Mouse (Mus musculus) adrenal gland, adult 18-20 months (tissue): ENCODE data around the gene Scn8a. TPM values are rescaled to one million over a fixed set of nuclear protein-coding genes. Genes with fewer than 3 reads are reported as not detected.

ENCODE experiments used
- DNase-seq, 2 experiments: peaks; one replicate each; pipeline ENCODE4 v3.0.0; 2021 to 2022; ENCODE audit warnings: low spot score in 2 of 2
- total RNA-seq, 2 experiments: library from RNA; stranded (reverse); gene quantifications; 1 replicate in 1 of 2; 2 replicates in 1 of 2; pipeline ENCODE4 v1.2.3; 2021

Gene Scn8a
- total RNA-seq, 2 experiments from 2014 or later = 2.8 to 3.6 TPM

GRCm38 (mm10) chr15:101066920-101067696 is 197.4 kb downstream of the Scn8a start:
- no peak for DNase-seq

GRCm38 (mm10) chr15:101068029-101068428 is 198.4 kb downstream of the Scn8a start:
- DNase-seq = no peak

- no peak for DNase-seq
Observed at GRCm38 (mm10) chr15:101068671-101069070, 199.0 kb downstream of the Scn8a start.

- DNase-seq = no peak
Observed at GRCm38 (mm10) chr15:101069641-101070190, 200.1 kb downstream of the Scn8a start.

GRCm38 (mm10) chr15:101070762-101071161 is 201.1 kb downstream of the Scn8a start:
- no peak for DNase-seq

- DNase-seq = no peak
Observed at GRCm38 (mm10) chr15:101072736-101073135, 203.1 kb downstream of the Scn8a start.

GRCm38 (mm10) chr15:101074067-101074466 is 204.4 kb downstream of the Scn8a start:
- DNase-seq = no peak

GRCm38 (mm10) chr15:101075150-101075549 is 205.5 kb downstream of the Scn8a start:
- no peak for DNase-seq

- DNase-seq = no peak
Observed at GRCm38 (mm10) chr15:101075656-101076055, 206.0 kb downstream of the Scn8a start.

- no peak for DNase-seq
Observed at GRCm38 (mm10) chr15:101076071-101077000, 206.7 kb downstream of the Scn8a start.

- DNase-seq = no peak
Observed at GRCm38 (mm10) chr15:101077001-101077812, 207.5 kb downstream of the Scn8a start.

- DNase-seq = peak; percentile 46 to 54
Observed at GRCm38 (mm10) chr15:101077813-101078730, 208.4 kb downstream of the Scn8a start, which contains the start of gene Fignl2. Fignl2 (minus strand) TSS chr15:101078567.

- DNase-seq = peak; percentile 90
Observed at GRCm38 (mm10) chr15:101078731-101079156, 209.1 kb downstream of the Scn8a start.

- peak in 1 of 2 experiments; percentile 43 for DNase-seq
Observed at GRCm38 (mm10) chr15:101080031-101080520, 210.4 kb downstream of the Scn8a start.

- no peak for DNase-seq
Observed at GRCm38 (mm10) chr15:101081035-101081548, 211.4 kb downstream of the Scn8a start.

GRCm38 (mm10) chr15:101082236-101082635 is 212.6 kb downstream of the Scn8a start:
- no peak for DNase-seq

- DNase-seq = no peak
Observed at GRCm38 (mm10) chr15:101084499-101084898, 214.8 kb downstream of the Scn8a start.

GRCm38 (mm10) chr15:101086451-101086850 is 216.8 kb downstream of the Scn8a start:
- DNase-seq = no peak

- DNase-seq = peak; percentile 67 to 74
Observed at GRCm38 (mm10) chr15:101086956-101087355, 217.3 kb downstream of the Scn8a start.
